Comparison of ENCODE assay signal across 11 mouse cellular contexts in the genomic region with DNA sequence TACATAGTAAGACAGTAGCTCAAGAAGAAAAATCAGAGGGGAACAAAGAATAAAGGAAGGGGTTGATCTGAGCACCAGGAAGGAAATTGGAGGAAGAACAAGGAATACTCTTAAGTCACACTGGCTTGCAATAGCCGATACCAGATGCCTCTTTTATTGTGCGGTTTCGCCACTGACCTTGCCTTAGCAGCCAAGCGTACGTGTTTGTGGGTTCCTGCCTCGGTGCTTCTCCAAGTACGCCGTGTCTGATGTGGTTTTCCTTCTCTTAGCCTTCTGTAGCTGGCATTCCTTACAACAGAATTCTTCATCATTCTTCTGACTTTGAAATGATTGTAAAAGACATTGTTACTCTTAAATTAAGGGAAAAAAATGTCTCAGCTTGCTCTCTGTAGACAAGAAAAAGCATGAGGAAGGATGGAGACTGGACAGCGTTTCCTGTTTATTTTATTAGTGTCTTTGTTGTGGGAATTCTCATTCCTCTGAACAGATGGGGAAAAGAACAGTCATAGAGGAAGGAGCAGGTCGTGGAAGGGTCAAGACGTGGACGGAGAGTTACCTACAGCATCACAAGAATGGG. TPM values are rescaled to one million over a fixed set of nuclear protein-coding genes. Genes with fewer than 3 reads are reported as not detected.
DNase-seq lines count a peak whose midpoint lies in the region; ATAC-seq and TF ChIP-seq lines count a peak whose summit lies in the region.
"Had no signal": no experiment of that assay in that cellular context is flagged by ENCODE, and none has a peak within 500 bp of the region (broad histone marks: within the 10 kb centered on the region; RNA-seq: fewer than 3 reads in every experiment).

No protein-coding gene starts in this region.

- H3K27me3 ChIP-seq in heart, embryonic 14.5 days (ENCODE audit: control insufficient read depth, insufficient read depth, low read length): no peaks in the 10 kb centered on the region
- H3K27me3 ChIP-seq in midbrain, embryonic 15.5 days (replicated peaks): no peaks in the 10 kb centered on the region
- H3K27me3 ChIP-seq in midbrain, postnatal 0 days (ENCODE audit: insufficient read depth, low read length): no peaks in the 10 kb centered on the region
- H3K27me3 ChIP-seq: forebrain, embryonic 15.5 days; neural tube, embryonic 12.5 days had no signal

- peaks cover 95% of the 10 kb centered on the region for H3K36me3 ChIP-seq in heart, embryonic 14.5 days (ENCODE audit: control insufficient read depth, insufficient read depth, low read length)
- H3K36me3 ChIP-seq in midbrain, embryonic 15.5 days (replicated peaks): peaks cover 51% of the 10 kb centered on the region
- peaks cover 51% of the 10 kb centered on the region for H3K36me3 ChIP-seq in midbrain, postnatal 0 days (ENCODE audit: insufficient read depth, low read length)

- peak overlapping the region; percentile 25 to 36 for H3K27ac ChIP-seq in heart, embryonic 14.5 days (replicated peaks in 1 of 2; ENCODE audit: control insufficient read depth in 1 of 2, insufficient read depth in 1 of 2, low read depth in 2 of 2, low read length in 2 of 2)
- peak overlapping the region; percentile 45; the same call in 1 of the 2 replicates for H3K27ac ChIP-seq in midbrain, embryonic 15.5 days
- no peak overlapping the region for H3K27ac ChIP-seq in midbrain, postnatal 0 days (ENCODE audit: low read depth, low read length)
- H3K27ac ChIP-seq: forebrain, embryonic 15.5 days; hindbrain, embryonic 10.5 days; neural tube, embryonic 12.5 days had no signal

- no peak overlapping the region for H3K9ac ChIP-seq in heart, embryonic 14.5 days (ENCODE audit: low read length)
- H3K9ac ChIP-seq in midbrain, embryonic 15.5 days: no peak overlapping the region
- no peak overlapping the region for H3K9ac ChIP-seq in midbrain, postnatal 0 days (replicated peaks; ENCODE audit: low read length, poor library complexity, severe bottlenecking)
- H3K9ac ChIP-seq: forebrain, embryonic 15.5 days; neural tube, embryonic 12.5 days had no signal

- 77% methylated on average over 12 of the region's 12 CpGs for WGBS in heart, embryonic 14.5 days
- 90% methylated on average over 12 of the region's 12 CpGs for WGBS in midbrain, embryonic 15.5 days
- 90% methylated on average over 12 of the region's 12 CpGs for WGBS in midbrain, postnatal 0 days

- H3K4me3 ChIP-seq in heart, embryonic 14.5 days (ENCODE audit: control insufficient read depth in 1 of 2, insufficient read depth in 1 of 2, low read depth in 1 of 2, low read length in 2 of 2): no peak overlapping the region
- H3K4me3 ChIP-seq in midbrain, embryonic 15.5 days: no peak overlapping the region
- no peak overlapping the region for H3K4me3 ChIP-seq in midbrain, postnatal 0 days (ENCODE audit: low read depth, low read length)
- H3K4me3 ChIP-seq: forebrain, embryonic 15.5 days; hindbrain, embryonic 10.5 days; neural tube, embryonic 12.5 days had no signal

- peaks cover 0 to 6% of the 10 kb centered on the region in 2 experiments; a peak in 2 of 4 replicates for H3K4me1 ChIP-seq in heart, embryonic 14.5 days (ENCODE audit: control insufficient read depth in 2 of 2, insufficient read depth in 2 of 2, low read length in 2 of 2)
- no peaks in the 10 kb centered on the region for H3K4me1 ChIP-seq in midbrain, embryonic 15.5 days
- no peaks in the 10 kb centered on the region for H3K4me1 ChIP-seq in midbrain, postnatal 0 days (ENCODE audit: insufficient read depth, low read length)
- H3K4me1 ChIP-seq: forebrain, embryonic 15.5 days; hindbrain, embryonic 10.5 days; neural tube, embryonic 12.5 days had no signal

- DNase-seq in heart, adult 9 months (ENCODE audit: low spot score in 2 of 2): no peak
- DNase-seq in midbrain, postnatal 0 days (ENCODE audit: low spot score): no peak
- peak; percentile 32 to 47 for DNase-seq in kidney, postnatal 36 days
- DNase-seq in thymus, postnatal 4 days: no peak
- DNase-seq in cerebellum, adult 18-20 months: no peak
- DNase-seq: cerebellum, postnatal 14 days had no signal

- no peak for ATAC-seq in heart, embryonic 14.5 days (ENCODE audit: insufficient number of reproducible peaks, insufficient read depth, low FRiP score, low read depth)
- ATAC-seq in midbrain, embryonic 15.5 days (replicated peaks): no peak
- no peak for ATAC-seq in midbrain, postnatal 0 days (ENCODE audit: low FRiP score)
- ATAC-seq: forebrain, embryonic 15.5 days had no signal

- no peak overlapping the region for H3K4me2 ChIP-seq in heart, embryonic 14.5 days (ENCODE audit: low read length)
- no peak overlapping the region for H3K4me2 ChIP-seq in midbrain, embryonic 15.5 days
- no peak overlapping the region for H3K4me2 ChIP-seq in midbrain, postnatal 0 days (ENCODE audit: low read depth, low read length, poor library complexity, severe bottlenecking)
- H3K4me2 ChIP-seq: forebrain, embryonic 15.5 days; neural tube, embryonic 12.5 days had no signal

- no peak for TF ChIP-seq CTCF in midbrain, postnatal 0 days (IDR thresholded peaks at IDR 0.05)

- H3K9me3 ChIP-seq in heart, embryonic 14.5 days (ENCODE audit: control insufficient read depth, low read length): no peaks in the 10 kb centered on the region
- no peaks in the 10 kb centered on the region for H3K9me3 ChIP-seq in midbrain, embryonic 15.5 days
- no peaks in the 10 kb centered on the region for H3K9me3 ChIP-seq in midbrain, postnatal 0 days (ENCODE audit: low read length)
- H3K9me3 ChIP-seq: forebrain, embryonic 15.5 days; hindbrain, embryonic 10.5 days had no signal

RNA-seq across cellular contexts. Expression of gene Cemip2, which starts 55.4 kb away (rescaled TPM):
- polyA plus RNA-seq in heart, embryonic 14.5 days (2014; fragmentation: Nextera tagmentation; extraction: Ambion mirVana): 57.1 and 57.5 TPM in 2 replicates
- polyA plus RNA-seq in midbrain, embryonic 15.5 days (2015; fragmentation: Nextera tagmentation; extraction: Ambion mirVana): 39.9 and 41.6 TPM in 2 replicates
- total RNA-seq in midbrain, postnatal 0 days (2014; rRNA removed): 26.3 and 35.4 TPM in 2 replicates
- 13.0 and 15.8 TPM in 2 replicates for polyA plus RNA-seq in midbrain, postnatal 0 days (2015; fragmentation: Nextera tagmentation; extraction: Ambion mirVana)

Comparison
In these comparisons a context has a peak if more than half of its experiments do, and no peak if none do; other contexts are left out.
1. DNase-seq: peak in kidney, postnatal 36 days (2 of 2); none in heart, adult 9 months (0 of 2), midbrain, postnatal 0 days (single experiment), thymus, postnatal 4 days (single experiment) and cerebellum, adult 18-20 months (0 of 2).